Mouse (Mus musculus) midbrain, embryonic 16.5 days (tissue): ENCODE measurements around the gene Rapgefl1. TPM values are rescaled to one million over a fixed set of nuclear protein-coding genes. Genes with fewer than 3 reads are reported as not detected.

ENCODE experiments used
- ATAC-seq: fragments of 200-750 bp; cut with Nextera tagmentation; 2 replicates; pipeline ENCODE4 v1.8.0; 2017; ENCODE audit warnings: moderate TSS enrichment
- H3K27ac ChIP-seq: fragments of 300-500 bp; sonication (generic); 2 replicates; pipeline ENCODE4 v1.5.1; 2014; ENCODE audit warnings: mild to moderate bottlenecking, low read length, mixed read lengths
- H3K27me3 ChIP-seq: fragments of 300-500 bp; sonication (generic); 2 replicates; pipeline ENCODE4 v1.6.1; 2014; ENCODE audit warnings: low read depth, low read length, mixed read lengths; ENCODE audit not compliant: control insufficient read depth, insufficient read depth
- H3K36me3 ChIP-seq: fragments of 300-500 bp; sonication (generic); 2 replicates; pipeline ENCODE4 v1.6.1; 2014; ENCODE audit warnings: mild to moderate bottlenecking, low read length, moderate library complexity, mixed read lengths; ENCODE audit not compliant: control insufficient read depth, insufficient read depth
- H3K4me1 ChIP-seq: fragments of 300-500 bp; sonication (generic); 2 replicates; pipeline ENCODE4 v1.6.1; 2014; ENCODE audit warnings: mild to moderate bottlenecking, low read length, mixed read lengths; ENCODE audit not compliant: control insufficient read depth, insufficient read depth
- H3K4me2 ChIP-seq: fragments of 300-500 bp; sonication (generic); 2 replicates; pipeline ENCODE4 v1.6.1; 2014; ENCODE audit warnings: mild to moderate bottlenecking, low read length, mixed read lengths
- H3K4me3 ChIP-seq: fragments of 300-500 bp; sonication (generic); 2 replicates; pipeline ENCODE4 v1.5.1; 2014; ENCODE audit warnings: low read depth, mild to moderate bottlenecking, low read length, moderate library complexity, mixed read lengths
- H3K9ac ChIP-seq: fragments of 300-500 bp; sonication (generic); 2 replicates; pipeline ENCODE4 v1.6.1; 2014; ENCODE audit warnings: low read depth, low read length, mixed read lengths
- H3K9me3 ChIP-seq: fragments of 300-500 bp; sonication (generic); replicated peaks from 2 replicates; pipeline ENCODE4 v1.6.1; 2014; ENCODE audit warnings: mild to moderate bottlenecking, low read length, mixed read lengths; ENCODE audit not compliant: control insufficient read depth, poor library complexity, severe bottlenecking
- WGBS: fragments of 180-500 bp; shearing (Covaris S2); extraction: QIAGEN DNeasy Blood & Tissue Kit; methylation state at CpG from one replicate; pipeline ENCODE4 v1.1.7; 2014; 5-methylcytosine and 5-hydroxymethylcytosine counted together
- polyA plus RNA-seq: library from polyadenylated mRNA; unstranded; fragments of >200 nt; fragmentation: Nextera tagmentation; extraction: Ambion mirVana; gene quantifications from 2 replicates; pipeline ENCODE4 v1.2.1, GENCODE M21; 2015

Rapgefl1 gene
- polyA plus RNA-seq: 9.6 and 10.6 TPM in 2 replicates

- Histone ChIP-seq H3K27ac (peak within 1 kb of the TSS; percentile 69), H3K4me3 (peak within 1 kb of the TSS; percentile 74), H3K4me1 (peaks cover 18% of the 10 kb centered on the region; the same call in 1 of the 2 replicates), H3K9ac (peak within 1 kb of the TSS; percentile 87), H3K27me3 (no peaks in the 10 kb centered on the region), H3K36me3 (peaks cover 19% of the 10 kb centered on the region), H3K4me2 (peak within 1 kb of the TSS; percentile 70), H3K9me3 (no peaks in the 10 kb centered on the region)
- ATAC-seq: peak; percentile 90
- 1% methylated on average over 40 of the region's 48 CpGs for WGBS
Observed at GRCm38 (mm10) chr11:98836651-98837141, at the start of gene Rapgefl1. Gene Rapgefl1 (plus strand): TSS chr11:98836785.

- H3K4me3 ChIP-seq: no peak overlapping the region
- 43% methylated on average over 7 of the region's 7 CpGs for WGBS
- no peaks in the 10 kb centered on the region for H3K36me3 ChIP-seq
- no peak overlapping the region for H3K4me2 ChIP-seq
- no peaks in the 10 kb centered on the region for H3K9me3 ChIP-seq
- no peak for ATAC-seq
- H3K4me1 ChIP-seq: peaks cover 24% of the 10 kb centered on the region
- H3K9ac ChIP-seq: no peak overlapping the region
- 0 out of 2 replicates have a peak overlapping the region, but pooled peaks have one; percentile 29 for H3K27ac ChIP-seq
- H3K27me3 ChIP-seq: no peaks in the 10 kb centered on the region
Observed at GRCm38 (mm10) chr11:98787229-98787628, 49.4 kb upstream of the Rapgefl1 start.

- 92% methylated on average over 1 of the region's 1 CpGs for WGBS
- H3K4me1 ChIP-seq: peaks cover 19% of the 10 kb centered on the region
- ATAC-seq: no peak
Observed at GRCm38 (mm10) chr11:98787691-98788090, 48.9 kb upstream of the Rapgefl1 start.

GRCm38 (mm10) chr11:98788139-98788538, 48.4 kb upstream of the Rapgefl1 start:
- H3K9ac ChIP-seq: no peak overlapping the region
- ATAC-seq: no peak
- no peak overlapping the region for H3K4me3 ChIP-seq
- 89% methylated on average over 5 of the region's 5 CpGs for WGBS
- H3K4me2 ChIP-seq: no peak overlapping the region
- peaks cover 18% of the 10 kb centered on the region for H3K4me1 ChIP-seq
- H3K9me3 ChIP-seq: no peaks in the 10 kb centered on the region
- H3K27me3 ChIP-seq: no peaks in the 10 kb centered on the region
- H3K36me3 ChIP-seq: no peaks in the 10 kb centered on the region
- no peak overlapping the region for H3K27ac ChIP-seq

More at GRCm38 (mm10) chr11:98787691-98788090, 48.9 kb upstream of the Rapgefl1 start:
- H3K9ac ChIP-seq: no peak overlapping the region
- H3K27ac ChIP-seq: no peak overlapping the region
- no peaks in the 10 kb centered on the region for H3K9me3 ChIP-seq
- no peaks in the 10 kb centered on the region for H3K27me3 ChIP-seq
- H3K4me2 ChIP-seq: no peak overlapping the region
- H3K4me3 ChIP-seq: no peak overlapping the region
- H3K36me3 ChIP-seq: no peaks in the 10 kb centered on the region

GRCm38 (mm10) chr11:98788550-98789218, 47.9 kb upstream of the Rapgefl1 start:
- WGBS: 9% methylated on average over 17 of the region's 18 CpGs
- H3K9ac ChIP-seq: no peak overlapping the region

GRCm38 (mm10) chr11:98789219-98789807, 47.3 kb upstream of the Rapgefl1 start:
- WGBS: 2% methylated on average over 25 of the region's 25 CpGs
- Histone ChIP-seq H3K4me2 (peak overlapping the region; percentile 90), H3K4me3 (peak overlapping the region; percentile 42), H3K9me3 (no peaks in the 10 kb centered on the region), H3K36me3 (no peaks in the 10 kb centered on the region), H3K9ac (peak overlapping the region; percentile 59), H3K27me3 (no peaks in the 10 kb centered on the region), H3K27ac (peak overlapping the region; percentile 12; the same call in 1 of the 2 replicates), H3K4me1 (peaks cover 21% of the 10 kb centered on the region)
- 0 out of 2 replicates have a peak, but pooled peaks have one; percentile 15 for ATAC-seq

More at GRCm38 (mm10) chr11:98788550-98789218, 47.9 kb upstream of the Rapgefl1 start:
- H3K4me1 ChIP-seq: peaks cover 19% of the 10 kb centered on the region
- H3K36me3 ChIP-seq: no peaks in the 10 kb centered on the region
- peak overlapping the region; percentile 8; the same call in 1 of the 2 replicates for H3K27ac ChIP-seq
- H3K9me3 ChIP-seq: no peaks in the 10 kb centered on the region
- H3K4me2 ChIP-seq: peak overlapping the region; percentile 90
- H3K27me3 ChIP-seq: no peaks in the 10 kb centered on the region
- peak; percentile 80 for ATAC-seq
- peak overlapping the region; percentile 42 for H3K4me3 ChIP-seq

- ATAC-seq: no peak
- Histone ChIP-seq H3K9me3 (no peaks in the 10 kb centered on the region), H3K4me3 (peak overlapping the region; percentile 42), H3K9ac (no peak overlapping the region), H3K27ac (no peak overlapping the region), H3K4me1 (peaks cover 21% of the 10 kb centered on the region), H3K4me2 (peak overlapping the region; percentile 90), H3K27me3 (no peaks in the 10 kb centered on the region), H3K36me3 (no peaks in the 10 kb centered on the region)
- WGBS: 35% methylated on average over 5 of the region's 5 CpGs
Observed at GRCm38 (mm10) chr11:98789824-98790223, 46.8 kb upstream of the Rapgefl1 start.

- WGBS: 88% methylated on average over 5 of the region's 5 CpGs
- Histone ChIP-seq H3K4me2 (no peak overlapping the region), H3K27ac (no peak overlapping the region), H3K4me3 (no peak overlapping the region), H3K36me3 (no peaks in the 10 kb centered on the region), H3K4me1 (peaks cover 21% of the 10 kb centered on the region), H3K9ac (no peak overlapping the region), H3K27me3 (no peaks in the 10 kb centered on the region), H3K9me3 (no peaks in the 10 kb centered on the region)
- no peak for ATAC-seq
Observed at GRCm38 (mm10) chr11:98790631-98791205, 45.9 kb upstream of the Rapgefl1 start.
